Mouse (Mus musculus) myocyte (in vitro differentiated cells): ENCODE data around the gene Plpp7.

Experiments
- CEBPB ChIP-seq: IDR thresholded peaks from 2 replicates; pipeline ENCODE4 v1.6.1; 2011; ENCODE audit warnings: mild to moderate bottlenecking, moderate library complexity; ENCODE audit not compliant: poor library complexity, insufficient read depth, severe bottlenecking
- E2F4 ChIP-seq: IDR thresholded peaks from one replicate; pipeline ENCODE4 v1.6.1; 2011; ENCODE audit warnings: mild to moderate bottlenecking, control low read depth, moderate library complexity; ENCODE audit not compliant: insufficient read depth
- MAX ChIP-seq: IDR thresholded peaks from one replicate; pipeline ENCODE4 v1.6.1; 2011; ENCODE audit warnings: low read depth, mild to moderate bottlenecking, control low read depth
- MYOD1 ChIP-seq, 3 experiments: IDR thresholded peaks; one replicate each; pipeline ENCODE4 v1.6.1; 2011; ENCODE audit warnings: control low read depth in 2 of 3, low read depth in 2 of 3, mild to moderate bottlenecking in 2 of 3, moderate library complexity in 1 of 3; ENCODE audit not compliant: insufficient read length in 2 of 3, control insufficient read depth in 1 of 3
- MYOG ChIP-seq, 3 experiments: IDR thresholded peaks; one replicate each; pipeline ENCODE4 v1.6.1; 2011; ENCODE audit warnings: control low read depth in 2 of 3, low read depth in 2 of 3, mild to moderate bottlenecking in 2 of 3; ENCODE audit not compliant: insufficient read length in 2 of 3, control insufficient read depth in 1 of 3, insufficient read depth in 1 of 3
- POLR2A ChIP-seq: IDR thresholded peaks from one replicate; pipeline ENCODE4 v1.6.1; 2011; ENCODE audit warnings: low read depth, mild to moderate bottlenecking, control low read depth, moderate library complexity; ENCODE audit not compliant: insufficient read length
- POLR2AphosphoS2 ChIP-seq: IDR thresholded peaks from one replicate; pipeline ENCODE4 v1.6.1; 2011; ENCODE audit warnings: low read depth, control low read depth; ENCODE audit not compliant: insufficient read length
- SRF ChIP-seq: IDR thresholded peaks from one replicate; pipeline ENCODE4 v1.6.1; 2011; ENCODE audit warnings: low read depth; ENCODE audit not compliant: control insufficient read depth, insufficient read length
- TCF12 ChIP-seq: IDR thresholded peaks from one replicate; pipeline ENCODE4 v1.6.1; 2011; ENCODE audit warnings: mild to moderate bottlenecking, control low read depth; ENCODE audit not compliant: poor library complexity, insufficient read depth, severe bottlenecking
- TCF3 ChIP-seq: IDR thresholded peaks from one replicate; pipeline ENCODE4 v1.6.1; 2011; ENCODE audit warnings: low read depth, control low read depth; ENCODE audit not compliant: insufficient read length
- USF1 ChIP-seq: IDR thresholded peaks from one replicate; pipeline ENCODE4 v1.6.1; 2011; ENCODE audit warnings: low read depth, mild to moderate bottlenecking, control low read depth, moderate library complexity

DNA sequence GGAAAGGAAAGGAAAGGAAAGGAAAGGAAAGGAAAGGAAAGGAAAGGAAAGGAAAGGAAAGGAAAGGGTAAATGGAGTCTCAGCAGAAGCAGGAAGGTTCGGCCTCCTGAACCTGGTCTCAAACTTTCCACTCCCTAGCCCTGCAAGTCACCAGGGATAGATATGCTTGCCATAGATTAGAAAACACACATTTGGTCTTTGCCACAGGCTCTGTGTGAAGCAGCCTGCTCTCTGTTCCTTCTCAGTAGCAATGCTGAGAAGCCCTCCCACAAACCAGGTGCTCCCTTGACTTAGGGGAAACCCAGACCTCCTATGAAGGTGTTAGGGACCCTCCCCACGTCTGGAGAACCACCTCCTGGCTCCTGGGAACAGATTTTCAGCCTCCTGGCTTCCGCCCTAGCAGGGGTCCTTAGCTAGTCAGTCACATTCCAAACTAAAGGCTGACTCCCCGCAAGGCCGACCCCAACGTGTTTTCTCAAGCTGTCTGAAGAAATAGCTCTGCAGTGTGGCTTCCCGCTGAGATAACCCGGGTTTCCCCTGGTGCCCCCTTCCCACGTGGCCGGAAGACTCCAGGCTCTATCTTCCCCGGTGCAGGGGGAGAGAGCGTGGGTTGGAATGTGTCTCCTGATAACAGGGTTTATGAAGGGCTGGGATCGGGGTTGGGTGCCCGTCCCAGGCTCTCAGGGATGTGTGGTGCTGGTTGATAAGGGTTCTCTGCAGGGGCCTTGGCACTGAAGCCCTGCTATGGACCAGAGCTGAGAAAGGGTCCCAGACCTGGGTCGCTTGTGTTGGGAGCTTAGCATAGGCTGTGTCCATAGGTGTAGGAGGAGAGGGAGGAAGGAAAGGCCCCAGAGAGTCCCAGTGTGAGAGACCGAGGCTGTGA, 32.6 kb downstream of the Plpp7 start:
- no peak for TF ChIP-seq POLR2AphosphoS2
- no peak for TF ChIP-seq POLR2A
- no peak for TF ChIP-seq USF1
- TF ChIP-seq MYOG (IDR thresholded peaks at IDR 0.05; ENCODE audit: control insufficient read depth in 1 of 3, insufficient read depth in 1 of 3, insufficient read length in 2 of 3, low read depth in 2 of 3), result no peak
- no peak for TF ChIP-seq TCF12
- no peak for TF ChIP-seq E2F4
- no peak for TF ChIP-seq CEBPB
- no peak for TF ChIP-seq MYOD1 (IDR thresholded peaks at IDR 0.05; ENCODE audit: control insufficient read depth in 1 of 3, insufficient read length in 2 of 3, low read depth in 2 of 3)
- no peak for TF ChIP-seq SRF
- TF ChIP-seq MAX, result no peak
- TF ChIP-seq TCF3, result no peak
